Mouse (Mus musculus) gastrocnemius, postnatal 10 days (tissue): ENCODE measurements around the gene Guca2b. TPM values are rescaled to one million over a fixed set of nuclear protein-coding genes. Genes with fewer than 3 reads are reported as not detected.

Experiments used
- DNase-seq: peaks from one replicate; pipeline ENCODE4 v3.0.0; 2021; ENCODE audit warnings: mixed read lengths
- long read RNA-seq, 2 experiments: library from polyadenylated mRNA; stranded (forward); transcript quantifications; one replicate each; pipeline ENCODE4 v2.0.0; 2021
- total RNA-seq, 2 experiments: library from RNA; stranded (reverse); gene quantifications; 2 replicates each; pipeline ENCODE4 v1.2.3; 2021

Guca2b gene
- total RNA-seq = not detected
- long read RNA-seq, experiment 1 = 0 reads
- long read RNA-seq, experiment 2 = 0 reads

GRCm38 (mm10) chr4:119658731-119659130, at the start of gene Guca2b:
TSS of gene Guca2b (minus strand) at chr4:119658954.
- no peak for DNase-seq

- no peak for DNase-seq
Observed at GRCm38 (mm10) chr4:119707751-119708150, 49.0 kb upstream of the Guca2b start.

GRCm38 (mm10) chr4:119707326-119707725, 48.6 kb upstream of the Guca2b start:
- DNase-seq = no peak

GRCm38 (mm10) chr4:119703965-119704364, 45.2 kb upstream of the Guca2b start:
- DNase-seq = no peak

GRCm38 (mm10) chr4:119701269-119701954, 42.7 kb upstream of the Guca2b start:
- DNase-seq = no peak

GRCm38 (mm10) chr4:119698339-119698738, 39.6 kb upstream of the Guca2b start:
- no peak for DNase-seq

- DNase-seq = no peak
Observed at GRCm38 (mm10) chr4:119685746-119686145, 27.0 kb upstream of the Guca2b start.

- no peak for DNase-seq
Observed at GRCm38 (mm10) chr4:119682596-119682995, 23.8 kb upstream of the Guca2b start.

GRCm38 (mm10) chr4:119672685-119673084, 13.9 kb upstream of the Guca2b start:
- no peak for DNase-seq

- DNase-seq = no peak
Observed at GRCm38 (mm10) chr4:119671164-119671563, 12.4 kb upstream of the Guca2b start.

- no peak for DNase-seq
Observed at GRCm38 (mm10) chr4:119670736-119671135, 12.0 kb upstream of the Guca2b start.

- DNase-seq = no peak
Observed at GRCm38 (mm10) chr4:119670210-119670555, 11.4 kb upstream of the Guca2b start.

- DNase-seq = no peak
Observed at GRCm38 (mm10) chr4:119669356-119670209, 10.8 kb upstream of the Guca2b start.

- DNase-seq = no peak
Observed at GRCm38 (mm10) chr4:119668596-119668995, 9.8 kb upstream of the Guca2b start.

GRCm38 (mm10) chr4:119668185-119668584, 9.4 kb upstream of the Guca2b start:
- DNase-seq = no peak

GRCm38 (mm10) chr4:119667454-119667853, 8.7 kb upstream of the Guca2b start:
- DNase-seq = no peak

GRCm38 (mm10) chr4:119666116-119666515, 7.4 kb upstream of the Guca2b start:
- DNase-seq = no peak

- no peak for DNase-seq
Observed at GRCm38 (mm10) chr4:119665166-119665565, 6.4 kb upstream of the Guca2b start.

- DNase-seq = no peak
Observed at GRCm38 (mm10) chr4:119663409-119664095, 4.8 kb upstream of the Guca2b start.

GRCm38 (mm10) chr4:119662976-119663375, 4.2 kb upstream of the Guca2b start:
- DNase-seq = no peak

GRCm38 (mm10) chr4:119662151-119662550, 3.4 kb upstream of the Guca2b start:
- no peak for DNase-seq

GRCm38 (mm10) chr4:119660007-119660406, 1.3 kb upstream of the Guca2b start:
- DNase-seq = no peak

- DNase-seq = no peak
Observed at GRCm38 (mm10) chr4:119658246-119658645, 508 bp downstream of the Guca2b start.
